Mouse (Mus musculus) liver, embryonic 15.5 days (tissue): ENCODE measurements at regions not wholly inside any gene's neighbourhood (a gene's known extent, or its start where the extent isn't known, plus 50 kb on each side); places are given as distances from the start of the nearest gene placed in this dataset.

ENCODE experiments used
- ATAC-seq: fragments of 200-750 bp; cut with Nextera tagmentation; 2 replicates; pipeline ENCODE4 v1.8.0; 2017; ENCODE audit warnings: moderate number of reproducible peaks, mild to moderate bottlenecking, moderate library complexity; ENCODE audit not compliant: insufficient read depth
- H3K27ac ChIP-seq: fragments of 300-500 bp; sonication (generic); replicated peaks from 2 replicates; pipeline ENCODE4 v1.5.1; 2015; ENCODE audit warnings: mild to moderate bottlenecking, inconsistent platforms
- H3K27me3 ChIP-seq: fragments of 300-500 bp; sonication (generic); 2 replicates; pipeline ENCODE4 v1.6.1; 2015; ENCODE audit warnings: mild to moderate bottlenecking, inconsistent platforms
- H3K36me3 ChIP-seq: fragments of 300-500 bp; sonication (generic); replicated peaks from 2 replicates; pipeline ENCODE4 v1.6.1; 2015; ENCODE audit warnings: moderate library complexity, mild to moderate bottlenecking, inconsistent platforms
- H3K4me1 ChIP-seq: fragments of 300-500 bp; sonication (generic); replicated peaks from 2 replicates; pipeline ENCODE4 v1.6.1; 2015; ENCODE audit warnings: inconsistent platforms
- H3K4me2 ChIP-seq: fragments of 300-500 bp; sonication (generic); 2 replicates; pipeline ENCODE4 v1.6.1; 2015; ENCODE audit warnings: moderate library complexity, mild to moderate bottlenecking, inconsistent platforms
- H3K4me3 ChIP-seq: fragments of 300-500 bp; sonication (generic); replicated peaks from 2 replicates; pipeline ENCODE4 v1.5.1; 2015; ENCODE audit warnings: mild to moderate bottlenecking, inconsistent platforms
- H3K9ac ChIP-seq: fragments of 300-500 bp; sonication (generic); 2 replicates; pipeline ENCODE4 v1.6.1; 2015; ENCODE audit warnings: moderate library complexity, mild to moderate bottlenecking, inconsistent platforms
- H3K9me3 ChIP-seq: fragments of 300-500 bp; sonication (generic); replicated peaks from 2 replicates; pipeline ENCODE4 v1.6.1; 2016; ENCODE audit warnings: inconsistent platforms
- WGBS: fragments of 180-500 bp; shearing (Covaris S2); methylation state at CpG from one replicate; pipeline ENCODE4 v1.1.7; 2015; ENCODE audit warnings: mixed read lengths; ENCODE audit not compliant: insufficient replicate concordance; 5-methylcytosine and 5-hydroxymethylcytosine counted together

- WGBS, result 43% methylated on average over 7 of the region's 7 CpGs
- Histone ChIP-seq H3K4me1 (no peaks in the 10 kb centered on the region), H3K36me3 (no peaks in the 10 kb centered on the region), H3K4me2 (no peak overlapping the region), H3K4me3 (no peak overlapping the region), H3K27me3 (no peaks in the 10 kb centered on the region), H3K9me3 (no peaks in the 10 kb centered on the region), H3K9ac (no peak overlapping the region), H3K27ac (no peak overlapping the region)
- ATAC-seq, result no peak
These were observed 182.5 kb upstream of the Zpld1 start for GRCm38 (mm10) chr16:55480304-55480703.

- no peak for ATAC-seq
- Histone ChIP-seq H3K4me1 (no peaks in the 10 kb centered on the region), H3K27ac (no peak overlapping the region), H3K4me3 (no peak overlapping the region), H3K9me3 (no peaks in the 10 kb centered on the region), H3K9ac (no peak overlapping the region), H3K4me2 (no peak overlapping the region), H3K36me3 (no peaks in the 10 kb centered on the region), H3K27me3 (no peaks in the 10 kb centered on the region)
- WGBS, result 27% methylated on average over 17 of the region's 17 CpGs
These were observed 178.9 kb upstream of the Zpld1 start for GRCm38 (mm10) chr16:55476544-55477208.

DNA sequence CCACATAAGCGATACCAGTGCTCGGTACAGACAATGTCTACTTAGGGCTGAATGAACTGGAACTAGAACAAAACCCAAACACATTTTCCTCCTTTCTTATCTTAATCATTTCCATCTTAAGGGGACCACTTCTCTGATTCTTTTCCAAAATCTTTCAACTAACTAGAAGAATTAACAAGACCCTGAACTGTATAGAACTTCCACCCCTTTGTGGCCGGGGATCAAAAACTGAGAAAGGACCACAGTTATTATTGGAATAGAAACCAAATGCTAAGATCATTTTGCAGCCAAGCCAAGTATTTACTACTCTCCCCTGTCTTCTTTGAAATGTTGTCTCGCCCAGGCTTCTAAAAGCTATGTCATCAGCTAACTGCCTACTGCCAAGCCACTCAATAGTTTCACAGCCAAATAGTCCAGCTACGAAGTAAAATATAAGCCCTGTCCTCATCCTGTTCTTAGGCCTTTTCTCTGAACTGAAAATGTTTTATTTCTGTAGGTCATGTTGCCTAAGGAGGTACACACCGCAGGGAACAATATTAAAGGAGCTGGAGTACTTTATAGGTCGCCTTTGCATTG lies 177.3 kb upstream of the Zpld1 start:
- Histone ChIP-seq H3K9ac (no peak overlapping the region), H3K27me3 (no peaks in the 10 kb centered on the region), H3K9me3 (no peaks in the 10 kb centered on the region), H3K36me3 (no peaks in the 10 kb centered on the region), H3K27ac (no peak overlapping the region), H3K4me1 (no peaks in the 10 kb centered on the region), H3K4me3 (no peak overlapping the region), H3K4me2 (no peak overlapping the region)
- 60% methylated on average over 7 of the region's 7 CpGs for WGBS
- ATAC-seq, result no peak

DNA sequence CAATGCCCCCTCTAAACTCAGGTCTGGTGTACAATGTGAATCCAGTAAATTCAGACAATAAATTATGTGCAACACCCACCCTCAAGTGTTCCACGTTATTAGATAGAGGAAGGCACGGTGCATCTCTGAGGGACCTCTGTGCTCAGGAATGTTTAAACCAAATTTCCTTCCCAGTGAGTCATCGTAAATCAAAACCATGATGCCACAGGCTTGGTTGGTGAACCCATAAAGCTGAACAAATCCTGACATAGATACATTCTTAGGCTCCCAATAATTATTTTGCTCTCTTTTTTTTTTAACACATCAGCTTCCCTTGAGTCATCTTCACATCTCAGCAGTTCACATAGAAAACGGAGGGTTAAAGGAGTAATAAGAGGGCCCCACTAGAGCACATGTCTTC lies 173.6 kb upstream of the Zpld1 start:
- no peak for ATAC-seq
- no peaks in the 10 kb centered on the region for H3K27me3 ChIP-seq
- no peaks in the 10 kb centered on the region for H3K36me3 ChIP-seq
- no peak overlapping the region for H3K27ac ChIP-seq
- H3K9me3 ChIP-seq, result no peaks in the 10 kb centered on the region
- no peak overlapping the region for H3K9ac ChIP-seq
- H3K4me3 ChIP-seq, result no peak overlapping the region
- no peaks in the 10 kb centered on the region for H3K4me1 ChIP-seq
- no peak overlapping the region for H3K4me2 ChIP-seq
- 37% methylated on average over 4 of the region's 4 CpGs for WGBS

GRCm38 (mm10) chr16:55470721-55471120 lies 172.9 kb upstream of the Zpld1 start:
- Histone ChIP-seq H3K9me3 (no peaks in the 10 kb centered on the region), H3K4me2 (no peak overlapping the region), H3K4me3 (no peak overlapping the region), H3K27me3 (no peaks in the 10 kb centered on the region), H3K4me1 (no peaks in the 10 kb centered on the region), H3K36me3 (no peaks in the 10 kb centered on the region), H3K9ac (no peak overlapping the region), H3K27ac (no peak overlapping the region)
- 58% methylated on average over 13 of the region's 13 CpGs for WGBS
- no peak for ATAC-seq

- whole genome bisulfite sequencing, result 40% methylated on average over 3 of the region's 3 CpGs
- no peak overlapping the region for H3K27ac ChIP-seq
- H3K4me1 ChIP-seq, result no peaks in the 10 kb centered on the region
- H3K9ac ChIP-seq, result no peak overlapping the region
- no peaks in the 10 kb centered on the region for H3K9me3 ChIP-seq
- no peak for ATAC-seq
- H3K4me3 ChIP-seq, result no peak overlapping the region
- H3K27me3 ChIP-seq, result no peaks in the 10 kb centered on the region
- H3K36me3 ChIP-seq, result no peaks in the 10 kb centered on the region
- H3K4me2 ChIP-seq, result no peak overlapping the region
These were observed 171.9 kb upstream of the Zpld1 start for GRCm38 (mm10) chr16:55469703-55470102.

DNA sequence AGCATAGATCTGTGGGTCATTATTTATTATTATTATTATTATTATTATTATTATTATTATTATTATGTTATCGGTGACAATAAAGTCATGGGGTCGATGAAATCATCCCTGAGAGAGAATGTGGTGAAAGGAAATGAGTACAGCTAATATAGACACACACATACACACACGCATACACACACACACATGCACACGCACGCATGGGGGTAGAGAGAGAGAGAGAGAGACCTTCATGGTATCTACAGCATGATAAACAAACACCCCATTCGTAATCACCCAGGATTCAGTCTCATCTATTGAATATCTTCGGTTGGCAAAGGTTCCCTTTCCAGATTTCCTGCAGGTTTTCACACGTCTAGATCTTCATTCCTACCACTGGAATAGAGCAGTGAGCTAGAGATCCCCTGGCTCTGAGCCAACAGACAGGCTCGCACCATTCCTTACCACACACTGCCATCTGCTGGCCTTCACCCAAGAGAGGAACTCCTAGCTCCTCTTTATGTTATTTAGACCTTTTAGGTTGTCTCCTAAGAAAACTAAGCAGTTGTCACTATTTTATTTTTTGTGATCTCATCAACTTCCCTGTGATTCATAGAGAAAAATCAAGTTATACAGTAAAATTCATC lies 171.2 kb upstream of the Zpld1 start:
- H3K27me3 ChIP-seq, result no peaks in the 10 kb centered on the region
- no peak for ATAC-seq
- WGBS, result 40% methylated on average over 9 of the region's 9 CpGs

GRCm38 (mm10) chr16:55460519-55460918 lies 162.7 kb upstream of the Zpld1 start:
- ATAC-seq, result no peak
- Histone ChIP-seq H3K4me2 (no peak overlapping the region), H3K4me3 (no peak overlapping the region), H3K27me3 (no peaks in the 10 kb centered on the region), H3K27ac (no peak overlapping the region), H3K9me3 (no peaks in the 10 kb centered on the region), H3K9ac (no peak overlapping the region), H3K4me1 (no peaks in the 10 kb centered on the region), H3K36me3 (no peaks in the 10 kb centered on the region)

More for the DNA sequence above, 171.2 kb upstream of the Zpld1 start:
- no peaks in the 10 kb centered on the region for H3K9me3 ChIP-seq
- no peak overlapping the region for H3K4me2 ChIP-seq
- H3K27ac ChIP-seq, result no peak overlapping the region
- H3K9ac ChIP-seq, result no peak overlapping the region
- H3K36me3 ChIP-seq, result no peaks in the 10 kb centered on the region
- no peaks in the 10 kb centered on the region for H3K4me1 ChIP-seq
- H3K4me3 ChIP-seq, result no peak overlapping the region

GRCm38 (mm10) chr16:55447581-55447980 lies 149.8 kb upstream of the Zpld1 start:
- Histone ChIP-seq H3K27me3 (no peaks in the 10 kb centered on the region), H3K9ac (no peak overlapping the region), H3K9me3 (no peaks in the 10 kb centered on the region), H3K27ac (no peak overlapping the region), H3K36me3 (no peaks in the 10 kb centered on the region), H3K4me2 (no peak overlapping the region), H3K4me3 (no peak overlapping the region), H3K4me1 (no peaks in the 10 kb centered on the region)
- no peak for ATAC-seq
- WGBS, result 54% methylated on average over 3 of the region's 3 CpGs

GRCm38 (mm10) chr16:55442821-55443581 lies 145.2 kb upstream of the Zpld1 start:
- Histone ChIP-seq H3K4me2 (no peak overlapping the region), H3K36me3 (no peaks in the 10 kb centered on the region), H3K9me3 (no peaks in the 10 kb centered on the region), H3K4me1 (no peaks in the 10 kb centered on the region), H3K27ac (no peak overlapping the region), H3K4me3 (no peak overlapping the region), H3K9ac (no peak overlapping the region), H3K27me3 (no peaks in the 10 kb centered on the region)
- ATAC-seq, result no peak
- 46% methylated on average over 5 of the region's 5 CpGs for WGBS

DNA sequence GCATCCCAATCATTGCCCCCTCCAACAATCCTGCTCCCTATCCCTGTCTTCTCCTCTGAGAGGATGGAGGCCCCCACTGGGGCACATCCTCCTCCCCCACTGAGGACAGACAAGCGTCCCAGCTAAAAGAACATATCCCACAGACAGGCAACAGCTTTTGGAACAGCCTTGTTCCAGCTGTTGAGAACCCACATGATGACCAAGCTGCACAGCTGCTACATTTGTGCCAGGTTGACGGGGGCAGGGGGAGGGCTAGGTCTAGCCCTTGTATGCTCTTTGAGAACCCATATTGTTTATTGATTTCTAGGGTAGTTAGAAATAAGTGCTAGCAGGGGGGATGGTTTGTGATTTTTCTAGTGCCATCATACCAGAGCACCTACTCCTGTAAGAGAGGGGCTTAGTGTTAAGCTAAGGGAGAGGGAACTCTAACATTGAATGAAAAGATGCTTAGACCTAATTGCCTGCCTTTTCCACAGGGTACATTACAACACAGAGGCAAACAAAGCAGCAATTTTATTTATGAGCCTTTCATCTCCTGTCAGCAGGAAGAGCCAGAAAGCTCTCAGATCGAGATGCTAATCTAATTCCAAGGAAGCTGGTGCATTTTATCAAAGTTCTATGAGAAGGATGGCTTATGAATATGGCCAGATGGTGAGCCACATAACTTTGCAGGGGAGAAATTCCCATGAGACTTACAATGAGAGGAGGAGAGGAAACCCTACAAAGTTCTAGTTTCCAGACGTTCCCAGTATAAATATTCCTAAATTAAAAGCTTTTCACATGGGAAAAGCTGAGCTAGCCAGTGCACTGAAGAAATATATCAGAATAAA lies 137.6 kb upstream of the Zpld1 start:
- Histone ChIP-seq H3K4me3 (no peak overlapping the region), H3K9ac (no peak overlapping the region), H3K36me3 (no peaks in the 10 kb centered on the region), H3K4me2 (no peak overlapping the region), H3K4me1 (no peaks in the 10 kb centered on the region), H3K27ac (no peak overlapping the region), H3K9me3 (no peaks in the 10 kb centered on the region), H3K27me3 (no peaks in the 10 kb centered on the region)
- WGBS, result 41% methylated on average over 4 of the region's 4 CpGs
- ATAC-seq, result no peak
